18 mouse cellular contexts compared by ENCODE assay signal in the genomic region with DNA sequence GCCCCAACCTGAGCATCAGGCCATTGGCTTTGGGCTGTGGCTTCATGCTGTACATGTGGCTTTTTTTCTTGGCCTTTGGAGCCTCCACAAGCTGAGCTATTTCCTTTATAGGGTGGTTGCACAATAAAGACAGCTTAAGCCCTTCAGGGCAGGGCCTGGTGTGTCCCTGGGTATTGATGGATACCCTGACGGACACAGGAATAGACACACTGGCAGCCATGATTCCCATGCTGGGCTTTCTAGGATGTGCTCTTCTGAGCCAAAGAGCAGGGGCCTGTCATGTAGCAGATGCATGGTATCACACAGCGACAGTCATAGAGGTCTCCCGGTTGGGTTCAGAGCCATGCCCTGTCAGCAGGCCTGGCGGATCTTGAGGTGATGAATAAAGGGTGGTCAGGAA. TPM values are rescaled to one million over a fixed set of nuclear protein-coding genes. Genes with fewer than 3 reads are reported as not detected.
A peak's percentile ranks its signal among the peaks of the same experiment; 100 is the strongest.
DNase-seq lines count a peak whose midpoint lies in the region; ATAC-seq and TF ChIP-seq lines count a peak whose summit lies in the region.
"Had no signal": no experiment of that assay in that cellular context is flagged by ENCODE, and none has a peak within 500 bp of the region (broad histone marks: within the 10 kb centered on the region; RNA-seq: fewer than 3 reads in every experiment).

No protein-coding gene starts in this region.

- ATAC-seq in limb, embryonic 13.5 days (ENCODE audit: low FRiP score, low read depth) = no peak
- ATAC-seq in stomach, embryonic 16.5 days (ENCODE audit: insufficient read depth, low FRiP score) = no peak
- ATAC-seq: forebrain, postnatal 0 days; Patski had no signal

- no peak for TF ChIP-seq CTCF in gastrocnemius, adult 2 months (IDR thresholded peaks at IDR 0.05)

- no peaks in the 10 kb centered on the region for H3K27me3 ChIP-seq in limb, embryonic 13.5 days
- no peaks in the 10 kb centered on the region for H3K27me3 ChIP-seq in limb, embryonic 10.5 days (ENCODE audit: low read depth, poor library complexity, severe bottlenecking)
- no peaks in the 10 kb centered on the region for H3K27me3 ChIP-seq in stomach, embryonic 16.5 days (ENCODE audit: control insufficient read depth, insufficient read depth, low read length)
- H3K27me3 ChIP-seq: hindbrain, embryonic 15.5 days; neural tube, embryonic 13.5 days; Patski had no signal

- no peak for DNase-seq in gastrocnemius, adult 2 months
- no peak for DNase-seq in gastrocnemius, adult 8-10 months (ENCODE audit: low spot score in 2 of 2)
- no peak for DNase-seq in limb, embryonic 10.5 days (ENCODE audit: low spot score)
- peak; percentile 2 for DNase-seq in urinary bladder, postnatal 14 days (ENCODE audit: low spot score)
- no peak for DNase-seq in urinary bladder, postnatal 36 days (ENCODE audit: low spot score in 2 of 2)
- DNase-seq in ovary, postnatal 36 days (ENCODE audit: low spot score) = no peak
- DNase-seq: cerebellum, adult 9-11 months; forebrain, postnatal 0 days; thymus, postnatal 14 days had no signal

- intact Hi-C loops in gastrocnemius, adult 2 months (cut with DNase I) = no loop called here

- no peak overlapping the region for H3K9ac ChIP-seq in limb, embryonic 13.5 days
- no peak overlapping the region for H3K9ac ChIP-seq in stomach, embryonic 16.5 days (ENCODE audit: low read length)
- H3K9ac ChIP-seq: forebrain, postnatal 0 days; hindbrain, embryonic 15.5 days; liver, embryonic 14.5 days; neural tube, embryonic 13.5 days had no signal

- peak overlapping the region; percentile 84 for H3K27ac ChIP-seq in gastrocnemius, adult 2 months
- H3K27ac ChIP-seq in limb, embryonic 13.5 days = peak overlapping the region; percentile 82; the same call in 1 of the 2 replicates
- no peak overlapping the region for H3K27ac ChIP-seq in limb, embryonic 10.5 days
- peak overlapping the region; percentile 88; the same call in 1 of the 2 replicates for H3K27ac ChIP-seq in stomach, embryonic 16.5 days (ENCODE audit: low read length)
- H3K27ac ChIP-seq: hindbrain, embryonic 15.5 days; kidney, postnatal 0 days; liver, embryonic 14.5 days; neural tube, embryonic 13.5 days had no signal

- peaks cover 16% of the 10 kb centered on the region for H3K36me3 ChIP-seq in limb, embryonic 13.5 days
- H3K36me3 ChIP-seq in limb, embryonic 10.5 days = no peaks in the 10 kb centered on the region
- H3K36me3 ChIP-seq in stomach, embryonic 16.5 days (ENCODE audit: control insufficient read depth, insufficient read depth, low read length) = peaks cover 7% of the 10 kb centered on the region; the same call in 1 of the 2 replicates
- H3K36me3 ChIP-seq: hindbrain, embryonic 15.5 days; neural tube, embryonic 13.5 days had no signal

- 90% methylated on average over 4 of the region's 4 CpGs for WGBS in limb, embryonic 13.5 days
- WGBS in limb, embryonic 10.5 days = 93% methylated on average over 4 of the region's 4 CpGs
- 86% methylated on average over 4 of the region's 4 CpGs for WGBS in stomach, embryonic 16.5 days

- peaks cover 66% of the 10 kb centered on the region for H3K4me1 ChIP-seq in limb, embryonic 13.5 days
- peaks cover 30% of the 10 kb centered on the region for H3K4me1 ChIP-seq in limb, embryonic 10.5 days
- H3K4me1 ChIP-seq in stomach, embryonic 16.5 days (ENCODE audit: control insufficient read depth, insufficient read depth, low read length) = peaks cover 34% of the 10 kb centered on the region

- H3K4me2 ChIP-seq in limb, embryonic 13.5 days (replicated peaks) = no peak overlapping the region
- no peak overlapping the region for H3K4me2 ChIP-seq in stomach, embryonic 16.5 days (ENCODE audit: low read depth, low read length)
- H3K4me2 ChIP-seq: hindbrain, embryonic 15.5 days; neural tube, embryonic 13.5 days had no signal

- H3K9me3 ChIP-seq in limb, embryonic 13.5 days = no peaks in the 10 kb centered on the region
- H3K9me3 ChIP-seq in limb, embryonic 10.5 days (replicated peaks) = no peaks in the 10 kb centered on the region
- no peaks in the 10 kb centered on the region for H3K9me3 ChIP-seq in stomach, embryonic 16.5 days (replicated peaks; ENCODE audit: control insufficient read depth, low read length)
- H3K9me3 ChIP-seq: hindbrain, embryonic 15.5 days; megakaryocyte, embryonic 14.5 days; neural tube, embryonic 13.5 days had no signal

- no peak overlapping the region for H3K4me3 ChIP-seq in gastrocnemius, adult 2 months
- H3K4me3 ChIP-seq in limb, embryonic 13.5 days = no peak overlapping the region
- no peak overlapping the region for H3K4me3 ChIP-seq in limb, embryonic 10.5 days
- no peak overlapping the region for H3K4me3 ChIP-seq in stomach, embryonic 16.5 days (replicated peaks; ENCODE audit: low read length)
- H3K4me3 ChIP-seq: hindbrain, embryonic 15.5 days; megakaryocyte, embryonic 14.5 days; neural tube, embryonic 13.5 days had no signal

RNA-seq across cellular contexts. Expression of gene Col6a1, which starts 0.9 kb away (rescaled TPM):
- total RNA-seq in gastrocnemius, adult 2 months (2021) = 10 to 100 TPM; 30.5 to 59.0 TPM
- total RNA-seq in gastrocnemius, adult 8-10 months (2022) = 10 to 100 TPM; 11.6 to 27.0 (median 15.2) TPM
- 149 and 152 TPM in 2 replicates for polyA plus RNA-seq in limb, embryonic 13.5 days (2015; fragmentation: Nextera tagmentation; extraction: Ambion mirVana)
- 4.1 and 7.8 TPM in 2 replicates for polyA plus RNA-seq in limb, embryonic 10.5 days (2016; fragmentation: Nextera tagmentation; extraction: Ambion mirVana)
- polyA plus RNA-seq in stomach, embryonic 16.5 days (2015; fragmentation: Nextera tagmentation; extraction: Ambion mirVana) = 433 and 468 TPM in 2 replicates
- total RNA-seq: monocyte, adult 5-6 weeks had no signal

Comparison
In these comparisons a context has a peak if more than half of its experiments do, and no peak if none do; other contexts are left out.
1. RNA of gene Col6a1, which starts 0.9 kb away (polyA plus RNA-seq): 433 to 468 TPM in stomach, embryonic 16.5 days and 149 to 152 TPM in limb, embryonic 13.5 days; 4.1 to 7.8 TPM in limb, embryonic 10.5 days; every median in the first group is over 10 times any median in the second.